Mouse (Mus musculus): ENCODE measurements around the gene Casp3. TPM values are rescaled to one million over a fixed set of nuclear protein-coding genes. Genes with fewer than 3 reads are reported as not detected.

Gene Casp3
- polyA plus RNA-seq, 1 experiment = 26.1 TPM

GRCm38 (mm10) chr8:46585576-46585975 is 31.5 kb upstream of the Casp3 start:
- H3K4me1 ChIP-seq (ENCODE audit: control insufficient read depth, insufficient read depth, low read length) = no peaks in the 10 kb centered on the region; the same call in 1 of the 2 replicates
- H3K4me3 ChIP-seq (replicated peaks; ENCODE audit: control insufficient read depth, low read depth, low read length) = no peak overlapping the region
- WGBS = 49% methylated on average over 3 of the region's 3 CpGs
- no peak overlapping the region for H3K27ac ChIP-seq (ENCODE audit: control insufficient read depth, insufficient read depth, low read depth, low read length, poor library complexity)
- TF ChIP-seq CTCF (IDR thresholded peaks at IDR 0.05; ENCODE audit: control insufficient read depth, insufficient read depth, low read length) (no peak), POLR2A (IDR thresholded peaks at IDR 0.05; ENCODE audit: borderline replicate concordance, control insufficient read depth, low read depth, low read length) (no peak)

GRCm38 (mm10) chr8:46587911-46588310 is 29.2 kb upstream of the Casp3 start:
- Histone ChIP-seq H3K4me3 (replicated peaks; ENCODE audit: control insufficient read depth, low read depth, low read length) (no peak overlapping the region), H3K4me1 (ENCODE audit: control insufficient read depth, insufficient read depth, low read length) (no peaks in the 10 kb centered on the region; the same call in 1 of the 2 replicates), H3K27ac (ENCODE audit: control insufficient read depth, insufficient read depth, low read depth, low read length, poor library complexity) (peak overlapping the region; percentile 38)
- 59% methylated on average over 5 of the region's 5 CpGs for WGBS
- TF ChIP-seq CTCF (IDR thresholded peaks at IDR 0.05; ENCODE audit: control insufficient read depth, insufficient read depth, low read length) (no peak), POLR2A (IDR thresholded peaks at IDR 0.05; ENCODE audit: borderline replicate concordance, control insufficient read depth, low read depth, low read length) (no peak)

- H3K4me1 ChIP-seq (ENCODE audit: control insufficient read depth, insufficient read depth, low read length) = no peaks in the 10 kb centered on the region; the same call in 1 of the 2 replicates
- H3K4me3 ChIP-seq (replicated peaks; ENCODE audit: control insufficient read depth, low read depth, low read length) = no peak overlapping the region
- H3K27ac ChIP-seq (ENCODE audit: control insufficient read depth, insufficient read depth, low read depth, low read length, poor library complexity) = no peak overlapping the region
- 69% methylated on average over 2 of the region's 2 CpGs for WGBS
- TF ChIP-seq POLR2A (IDR thresholded peaks at IDR 0.05; ENCODE audit: borderline replicate concordance, control insufficient read depth, low read depth, low read length) (no peak), CTCF (IDR thresholded peaks at IDR 0.05; ENCODE audit: control insufficient read depth, insufficient read depth, low read length) (no peak)
Observed at GRCm38 (mm10) chr8:46588663-46589062, 28.4 kb upstream of the Casp3 start.

- peaks cover 1% of the 10 kb centered on the region for H3K4me1 ChIP-seq (ENCODE audit: control insufficient read depth, insufficient read depth, low read length)
- no peak overlapping the region for H3K4me3 ChIP-seq (replicated peaks; ENCODE audit: control insufficient read depth, low read depth, low read length)
- H3K27ac ChIP-seq (ENCODE audit: control insufficient read depth, insufficient read depth, low read depth, low read length, poor library complexity) = 0 out of 2 replicates have a peak overlapping the region, but pooled peaks have one; percentile 19
- WGBS = 85% methylated on average over 8 of the region's 8 CpGs
- no peak for TF ChIP-seq POLR2A (IDR thresholded peaks at IDR 0.05; ENCODE audit: borderline replicate concordance, control insufficient read depth, low read depth, low read length)
- no peak for TF ChIP-seq CTCF (IDR thresholded peaks at IDR 0.05; ENCODE audit: control insufficient read depth, insufficient read depth, low read length)
Observed at GRCm38 (mm10) chr8:46593067-46593466, 24.0 kb upstream of the Casp3 start.

GRCm38 (mm10) chr8:46593772-46594171 is 23.3 kb upstream of the Casp3 start:
- 74% methylated on average over 2 of the region's 2 CpGs for WGBS
- Histone ChIP-seq H3K4me3 (replicated peaks; ENCODE audit: control insufficient read depth, low read depth, low read length) (no peak overlapping the region), H3K4me1 (ENCODE audit: control insufficient read depth, insufficient read depth, low read length) (peaks cover 1% of the 10 kb centered on the region), H3K27ac (ENCODE audit: control insufficient read depth, insufficient read depth, low read depth, low read length, poor library complexity) (no peak overlapping the region)
- no peak for TF ChIP-seq CTCF (IDR thresholded peaks at IDR 0.05; ENCODE audit: control insufficient read depth, insufficient read depth, low read length)
- no peak for TF ChIP-seq POLR2A (IDR thresholded peaks at IDR 0.05; ENCODE audit: borderline replicate concordance, control insufficient read depth, low read depth, low read length)

- H3K4me1 ChIP-seq (ENCODE audit: control insufficient read depth, insufficient read depth, low read length) = peaks cover 1% of the 10 kb centered on the region
- peak overlapping the region; percentile 60; the same call in 1 of the 2 replicates for H3K27ac ChIP-seq (ENCODE audit: control insufficient read depth, insufficient read depth, low read depth, low read length, poor library complexity)
- 9% methylated on average over 2 of the region's 2 CpGs for WGBS
- no peak for TF ChIP-seq CTCF (IDR thresholded peaks at IDR 0.05; ENCODE audit: control insufficient read depth, insufficient read depth, low read length)
- no peak for TF ChIP-seq POLR2A (IDR thresholded peaks at IDR 0.05; ENCODE audit: borderline replicate concordance, control insufficient read depth, low read depth, low read length)
- no peak overlapping the region for H3K4me3 ChIP-seq (replicated peaks; ENCODE audit: control insufficient read depth, low read depth, low read length)
Observed at GRCm38 (mm10) chr8:46595593-46595992, 21.5 kb upstream of the Casp3 start.

GRCm38 (mm10) chr8:46596530-46596929 is 20.6 kb upstream of the Casp3 start:
- TF ChIP-seq POLR2A (IDR thresholded peaks at IDR 0.05; ENCODE audit: borderline replicate concordance, control insufficient read depth, low read depth, low read length) (no peak), CTCF (IDR thresholded peaks at IDR 0.05; ENCODE audit: control insufficient read depth, insufficient read depth, low read length) (no peak)
- H3K4me3 ChIP-seq (replicated peaks; ENCODE audit: control insufficient read depth, low read depth, low read length) = no peak overlapping the region
- WGBS = 83% methylated on average over 2 of the region's 2 CpGs
- peaks cover 1% of the 10 kb centered on the region for H3K4me1 ChIP-seq (ENCODE audit: control insufficient read depth, insufficient read depth, low read length)
- H3K27ac ChIP-seq (ENCODE audit: control insufficient read depth, insufficient read depth, low read depth, low read length, poor library complexity) = no peak overlapping the region; the same call in 1 of the 2 replicates

- 64% methylated on average over 2 of the region's 2 CpGs for WGBS
- H3K27ac ChIP-seq (ENCODE audit: control insufficient read depth, insufficient read depth, low read depth, low read length, poor library complexity) = no peak overlapping the region
- TF ChIP-seq POLR2A (IDR thresholded peaks at IDR 0.05; ENCODE audit: borderline replicate concordance, control insufficient read depth, low read depth, low read length) (no peak), CTCF (IDR thresholded peaks at IDR 0.05; ENCODE audit: control insufficient read depth, insufficient read depth, low read length) (no peak)
- H3K4me3 ChIP-seq (replicated peaks; ENCODE audit: control insufficient read depth, low read depth, low read length) = no peak overlapping the region
- H3K4me1 ChIP-seq (ENCODE audit: control insufficient read depth, insufficient read depth, low read length) = peaks cover 1% of the 10 kb centered on the region
Observed at GRCm38 (mm10) chr8:46597411-46597810, 19.7 kb upstream of the Casp3 start.

GRCm38 (mm10) chr8:46598114-46598513 is 19.0 kb upstream of the Casp3 start:
- TF ChIP-seq POLR2A (IDR thresholded peaks at IDR 0.05; ENCODE audit: borderline replicate concordance, control insufficient read depth, low read depth, low read length) = no peak
- no peak for TF ChIP-seq CTCF (IDR thresholded peaks at IDR 0.05; ENCODE audit: control insufficient read depth, insufficient read depth, low read length)
- Histone ChIP-seq H3K4me3 (replicated peaks; ENCODE audit: control insufficient read depth, low read depth, low read length) (no peak overlapping the region), H3K4me1 (ENCODE audit: control insufficient read depth, insufficient read depth, low read length) (peaks cover 1% of the 10 kb centered on the region), H3K27ac (ENCODE audit: control insufficient read depth, insufficient read depth, low read depth, low read length, poor library complexity) (no peak overlapping the region)
- WGBS = 87% methylated on average over 2 of the region's 2 CpGs
